Mouse (Mus musculus) kidney, postnatal 0 days (tissue): Measurements from ENCODE around the gene Cyp2d11. TPM values are rescaled to one million over a fixed set of nuclear protein-coding genes. Genes with fewer than 3 reads are reported as not detected.

Source experiments
- ATAC-seq: fragments of 200-750 bp; cut with Nextera tagmentation; replicated peaks from 2 replicates; pipeline ENCODE4 v1.8.0; 2017; ENCODE audit warnings: low read depth, moderate number of reproducible peaks, moderate TSS enrichment, moderate library complexity; ENCODE audit not compliant: low FRiP score
- DNase-seq: peaks from one replicate; pipeline ENCODE4 v3.0.0-alpha.2; 2016; ENCODE audit warnings: low spot score
- H3K27ac ChIP-seq: fragments of 300-500 bp; sonication (generic); 2 replicates; pipeline ENCODE4 v1.5.1; 2014; ENCODE audit warnings: mild to moderate bottlenecking
- H3K27me3 ChIP-seq: fragments of 300-500 bp; sonication (generic); 2 replicates; pipeline ENCODE4 v1.6.1; 2014; ENCODE audit warnings: low read length, mixed read lengths; ENCODE audit not compliant: insufficient read depth
- H3K36me3 ChIP-seq: fragments of 300-500 bp; sonication (generic); 2 replicates; pipeline ENCODE4 v1.6.1; 2014; ENCODE audit warnings: low read length, mixed read lengths; ENCODE audit not compliant: insufficient read depth
- H3K4me1 ChIP-seq: fragments of 300-500 bp; sonication (generic); replicated peaks from 2 replicates; pipeline ENCODE4 v1.6.1; 2014; ENCODE audit warnings: antibody characterized with exemption, low read length, mixed read lengths; ENCODE audit not compliant: insufficient read depth
- H3K4me2 ChIP-seq: fragments of 300-500 bp; sonication (generic); 2 replicates; pipeline ENCODE4 v1.6.1; 2014; ENCODE audit warnings: mild to moderate bottlenecking, low read length, moderate library complexity, mixed read lengths
- H3K4me3 ChIP-seq: fragments of 300-500 bp; sonication (generic); replicated peaks from 2 replicates; pipeline ENCODE4 v1.5.1; 2014; ENCODE audit warnings: low read depth, low read length
- H3K9ac ChIP-seq: fragments of 300-500 bp; sonication (generic); 2 replicates; pipeline ENCODE4 v1.6.1; 2014; ENCODE audit warnings: low read depth, low read length
- H3K9me3 ChIP-seq: fragments of 300-500 bp; sonication (generic); replicated peaks from 2 replicates; pipeline ENCODE4 v1.6.1; 2016; ENCODE audit warnings: low read length, inconsistent platforms, mixed read lengths
- CTCF ChIP-seq: IDR thresholded peaks from 2 replicates; pipeline ENCODE4 v1.5.1; 2016; ENCODE audit warnings: antibody characterized with exemption, low read depth, mild to moderate bottlenecking, moderate library complexity
- WGBS: fragments of 180-500 bp; shearing (Covaris S2); extraction: QIAGEN DNeasy Blood & Tissue Kit; methylation state at CpG from one replicate; pipeline ENCODE4 v1.1.7; 2014; 5-methylcytosine and 5-hydroxymethylcytosine counted together
- polyA plus RNA-seq: library from polyadenylated mRNA; unstranded; fragments of >200 nt; fragmentation: Nextera tagmentation; extraction: Ambion mirVana; gene quantifications from 2 replicates; pipeline ENCODE4 v1.2.1, GENCODE M21; 2015

Gene Cyp2d11
- polyA plus RNA-seq, 1 experiment from 2014 or later = not detected

DNA sequence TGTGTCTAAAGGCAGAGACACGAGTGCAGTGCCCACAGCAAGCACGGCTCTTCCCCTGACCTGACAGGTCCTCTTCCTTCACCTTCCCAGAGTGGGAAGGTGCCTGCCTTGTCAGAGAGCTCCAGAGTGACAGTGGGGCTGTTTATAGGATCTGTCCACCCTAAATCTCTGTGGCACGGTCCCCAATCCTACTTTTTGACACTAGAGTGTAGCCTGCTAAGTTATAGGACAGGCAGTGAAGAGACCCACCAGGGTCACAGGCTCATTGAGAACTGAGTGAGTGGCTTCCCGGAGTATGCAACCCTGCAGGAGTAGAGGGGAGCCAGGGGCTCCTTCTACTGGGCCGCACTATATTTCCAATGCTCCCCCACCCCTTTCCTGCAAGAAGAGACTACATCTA, 16.1 kb downstream of the Cyp2d11 start:
- Histone ChIP-seq H3K4me1 (peaks cover 12% of the 10 kb centered on the region), H3K4me3 (no peak overlapping the region), H3K9ac (no peak overlapping the region; the same call in 1 of the 2 replicates), H3K27ac (peak overlapping the region; percentile 93), H3K9me3 (no peaks in the 10 kb centered on the region), H3K4me2 (peak overlapping the region; percentile 75), H3K36me3 (peaks cover 4% of the 10 kb centered on the region; the same call in 1 of the 2 replicates), H3K27me3 (no peaks in the 10 kb centered on the region)
- no peak for DNase-seq
- no peak for ATAC-seq
- TF ChIP-seq CTCF = no peak
- 76% methylated on average over 5 of the region's 5 CpGs for WGBS

DNA sequence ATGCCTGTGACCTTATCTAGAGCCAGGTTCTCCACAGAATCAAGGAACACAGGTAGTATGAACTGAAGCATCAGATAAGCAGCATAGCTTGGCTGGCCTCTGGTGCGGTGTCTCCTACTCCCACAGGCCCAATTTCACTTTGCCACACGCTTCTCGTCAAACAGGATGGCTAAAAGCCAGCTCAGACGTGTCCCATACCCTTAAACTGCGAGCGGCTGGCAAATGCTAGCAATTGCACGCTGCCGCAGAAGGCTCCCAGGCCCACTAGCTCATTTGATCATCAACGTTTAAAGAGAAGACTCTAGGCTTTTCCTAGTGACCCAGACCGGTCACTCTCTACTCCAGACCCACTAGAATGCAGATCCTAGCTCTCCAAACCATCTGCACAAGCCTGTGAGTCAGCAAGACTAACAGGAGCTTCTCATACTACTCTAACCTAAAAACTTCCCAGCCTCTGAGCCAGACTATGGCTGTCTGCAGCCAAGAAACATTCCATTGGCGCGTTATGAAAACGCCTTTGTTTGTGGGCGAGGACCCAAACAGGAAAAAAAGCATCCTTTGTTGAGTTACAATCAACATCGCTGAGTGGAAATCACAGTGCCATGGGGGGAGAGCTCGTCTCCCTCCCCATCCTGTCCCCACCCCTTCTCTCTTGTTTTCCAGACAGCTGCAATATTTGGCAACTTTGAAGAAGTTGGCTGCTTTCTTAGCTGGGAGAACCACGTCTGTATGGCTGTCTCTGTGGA, 17.3 kb downstream of the Cyp2d11 start:
- DNase-seq (peak; percentile 72), ATAC-seq (no peak)
- Histone ChIP-seq H3K9me3 (no peaks in the 10 kb centered on the region), H3K4me2 (no peak overlapping the region; the same call in 1 of the 2 replicates), H3K9ac (no peak overlapping the region), H3K27me3 (no peaks in the 10 kb centered on the region), H3K4me3 (no peak overlapping the region), H3K4me1 (peaks cover 12% of the 10 kb centered on the region), H3K36me3 (peaks cover 6% of the 10 kb centered on the region; the same call in 1 of the 2 replicates), H3K27ac (peak overlapping the region; percentile 93)
- TF ChIP-seq CTCF = no peak
- WGBS = 65% methylated on average over 17 of the region's 17 CpGs

DNA sequence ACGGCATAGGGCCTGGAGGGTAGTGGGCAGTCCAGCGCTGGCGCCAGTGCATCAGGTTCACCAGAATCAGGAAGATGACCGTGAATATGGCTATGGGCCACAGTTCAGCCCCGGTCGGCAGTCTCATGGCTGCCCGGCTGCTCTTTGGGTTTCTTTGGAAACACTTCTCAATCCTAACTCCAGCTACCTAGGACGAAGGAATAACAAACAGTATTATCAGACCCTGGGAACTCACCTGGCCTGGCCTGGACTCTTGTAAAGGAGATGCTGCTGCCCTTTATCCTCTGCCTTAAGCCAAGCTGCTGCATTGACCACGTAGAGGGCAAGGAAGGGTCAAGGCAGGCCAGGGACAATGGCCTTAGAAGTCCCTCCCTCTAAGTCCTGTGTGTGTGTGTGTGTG, 18.0 kb downstream of the Cyp2d11 start:
- Histone ChIP-seq H3K9me3 (no peaks in the 10 kb centered on the region), H3K4me2 (no peak overlapping the region), H3K27me3 (no peaks in the 10 kb centered on the region), H3K36me3 (peaks cover 6% of the 10 kb centered on the region; the same call in 1 of the 2 replicates), H3K9ac (no peak overlapping the region), H3K4me3 (no peak overlapping the region), H3K27ac (peak overlapping the region; percentile 93; the same call in 1 of the 2 replicates), H3K4me1 (peaks cover 12% of the 10 kb centered on the region)
- TF ChIP-seq CTCF = no peak
- DNase-seq = no peak
- 93% methylated on average over 9 of the region's 9 CpGs for WGBS
- ATAC-seq = no peak

DNA sequence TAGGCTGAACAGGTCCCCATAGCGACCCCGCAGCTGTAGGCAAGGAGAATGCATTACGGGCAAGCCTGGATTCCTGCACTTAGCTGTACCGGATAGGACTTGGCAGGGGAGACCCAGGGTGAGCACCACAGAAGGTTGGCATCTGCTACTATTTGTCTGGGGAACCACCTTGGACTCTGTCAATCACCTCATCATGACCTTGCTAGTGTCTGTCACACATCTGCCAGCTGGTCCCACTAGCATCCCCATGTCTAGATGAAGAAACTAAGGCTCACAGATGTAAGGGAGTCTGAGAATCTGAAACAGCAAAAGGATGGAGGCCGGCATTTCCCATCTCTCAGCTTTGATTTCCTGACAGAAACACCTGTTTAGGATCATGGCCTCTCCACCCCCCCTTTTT, 19.4 kb downstream of the Cyp2d11 start:
- Histone ChIP-seq H3K27me3 (no peaks in the 10 kb centered on the region), H3K4me1 (peaks cover 8% of the 10 kb centered on the region), H3K4me3 (no peak overlapping the region), H3K4me2 (no peak overlapping the region), H3K9ac (no peak overlapping the region), H3K36me3 (peaks cover 10% of the 10 kb centered on the region; the same call in 1 of the 2 replicates), H3K9me3 (no peaks in the 10 kb centered on the region), H3K27ac (no peak overlapping the region)
- ATAC-seq (no peak), DNase-seq (no peak)
- 75% methylated on average over 5 of the region's 5 CpGs for WGBS
- TF ChIP-seq CTCF = no peak

DNA sequence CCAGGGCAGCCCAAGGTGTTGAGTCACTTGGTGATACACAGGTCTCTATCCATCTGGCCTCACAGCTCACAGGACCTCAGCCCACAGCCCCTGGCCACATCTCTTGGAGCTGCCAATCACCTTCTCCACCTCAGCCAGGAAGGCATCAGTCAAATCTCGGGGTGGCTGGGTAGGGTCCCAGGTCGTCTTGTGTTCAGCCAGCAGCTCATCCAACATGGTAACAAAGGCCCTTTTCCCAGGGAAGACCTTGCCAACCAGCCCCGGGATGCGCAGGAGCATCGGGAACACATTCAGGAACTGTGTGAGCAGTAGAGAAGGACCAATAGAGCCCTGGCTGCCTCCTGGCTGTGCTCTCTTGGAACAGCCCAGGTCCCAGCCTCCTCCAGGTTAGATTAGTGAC, 20.8 kb downstream of the Cyp2d11 start:
- Histone ChIP-seq H3K4me2 (no peak overlapping the region), H3K4me3 (no peak overlapping the region), H3K9ac (no peak overlapping the region), H3K9me3 (no peaks in the 10 kb centered on the region), H3K4me1 (peaks cover 5% of the 10 kb centered on the region; the same call in 1 of the 2 replicates), H3K27ac (no peak overlapping the region), H3K27me3 (no peaks in the 10 kb centered on the region), H3K36me3 (peaks cover 10% of the 10 kb centered on the region; the same call in 1 of the 2 replicates)
- 83% methylated on average over 5 of the region's 5 CpGs for WGBS
- DNase-seq (no peak), ATAC-seq (no peak)
- no peak for TF ChIP-seq CTCF

DNA sequence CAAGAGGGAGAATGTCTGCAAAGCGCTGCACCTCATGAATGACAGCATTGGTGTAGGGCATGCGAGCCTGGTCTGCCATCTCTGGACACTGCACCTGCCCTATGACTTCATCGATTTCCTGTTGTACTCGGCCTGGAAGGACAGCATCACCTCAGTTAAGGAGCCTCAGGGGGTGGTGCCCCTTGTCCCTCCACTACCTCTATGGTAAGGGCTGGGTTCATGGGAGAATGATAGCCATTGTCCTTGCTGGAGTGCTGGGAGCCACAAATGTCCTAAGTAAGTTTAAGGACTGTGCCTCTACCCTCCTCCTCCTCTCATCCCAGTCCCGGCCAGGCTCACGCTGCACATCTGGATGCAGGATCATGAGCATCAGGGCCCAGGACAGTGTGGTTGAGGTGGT, 21.4 kb downstream of the Cyp2d11 start:
- Histone ChIP-seq H3K27me3 (no peaks in the 10 kb centered on the region), H3K9ac (no peak overlapping the region), H3K27ac (no peak overlapping the region), H3K9me3 (no peaks in the 10 kb centered on the region), H3K36me3 (peaks cover 10% of the 10 kb centered on the region; the same call in 1 of the 2 replicates), H3K4me3 (no peak overlapping the region), H3K4me1 (peaks cover 5% of the 10 kb centered on the region; the same call in 1 of the 2 replicates), H3K4me2 (no peak overlapping the region)
- TF ChIP-seq CTCF = no peak
- whole genome bisulfite sequencing = 82% methylated on average over 6 of the region's 6 CpGs
- ATAC-seq (no peak), DNase-seq (no peak)
